Mouse (Mus musculus): ENCODE measurements at regions not wholly inside any gene's neighbourhood (a gene's known extent, or its start where the extent isn't known, plus 50 kb on each side); places are given as distances from the start of the nearest gene placed in this dataset.
A peak's percentile ranks its signal among the peaks of the same experiment; 100 is the strongest.
"Not testable (repeated sequence)": the region's sequence is repeated elsewhere in the genome, so short reads cannot be mapped to it uniquely, and the experiment has no call there.

GRCm38 (mm10) chr1:23034271-23034670, 67.8 kb downstream of the 4933415F23Rik start:
- no peak for DNase-seq (ENCODE audit: low spot score)

- DNase-seq (ENCODE audit: low spot score): no peak
These were observed 78.5 kb downstream of the 4933415F23Rik start for GRCm38 (mm10) chr1:23023536-23023935.

GRCm38 (mm10) chr1:23007784-23008490, 94.1 kb downstream of the 4933415F23Rik start:
- DNase-seq (ENCODE audit: low spot score): no peak

GRCm38 (mm10) chr1:23004882-23005281, 97.2 kb downstream of the 4933415F23Rik start:
- no peak for DNase-seq (ENCODE audit: low spot score)

GRCm38 (mm10) chr1:22996665-22997064, 105.4 kb downstream of the 4933415F23Rik start:
- DNase-seq (ENCODE audit: low spot score): no peak

- DNase-seq (ENCODE audit: low spot score): no peak
These were observed 112.4 kb downstream of the 4933415F23Rik start for GRCm38 (mm10) chr1:22989521-22990221.

GRCm38 (mm10) chr1:22987521-22987920, 114.5 kb downstream of the 4933415F23Rik start:
- no peak for DNase-seq (ENCODE audit: low spot score)

- DNase-seq (ENCODE audit: low spot score): not testable (repeated sequence)
These were observed 117.8 kb downstream of the 4933415F23Rik start for GRCm38 (mm10) chr1:22984276-22984675.

GRCm38 (mm10) chr1:22974917-22975316, 127.1 kb downstream of the 4933415F23Rik start:
- DNase-seq (ENCODE audit: low spot score): peak; percentile 10

GRCm38 (mm10) chr1:22943995-22944394, 138.2 kb upstream of the Rims1 start:
- no peak for DNase-seq (ENCODE audit: low spot score)

GRCm38 (mm10) chr1:22939816-22940215, 134.0 kb upstream of the Rims1 start:
- DNase-seq (ENCODE audit: low spot score): no peak

GRCm38 (mm10) chr1:22931147-22931896, 125.5 kb upstream of the Rims1 start:
- no peak for DNase-seq (ENCODE audit: low spot score)

GRCm38 (mm10) chr1:22902992-22903391, 97.2 kb upstream of the Rims1 start:
- no peak for DNase-seq (ENCODE audit: low spot score)

GRCm38 (mm10) chr1:22901018-22901625, 95.3 kb upstream of the Rims1 start:
- no peak for DNase-seq (ENCODE audit: low spot score)

GRCm38 (mm10) chr1:22895099-22895498, 89.3 kb upstream of the Rims1 start:
- no peak for DNase-seq (ENCODE audit: low spot score)

GRCm38 (mm10) chr1:22862985-22863384, 57.2 kb upstream of the Rims1 start:
- DNase-seq (ENCODE audit: low spot score): no peak

Measured in testis, postnatal 14 days (tissue).